Mouse (Mus musculus) lung, postnatal 0 days (tissue): ENCODE measurements at regions not wholly inside any gene's neighbourhood (a gene's known extent, or its start where the extent isn't known, plus 50 kb on each side); places are given as distances from the start of the nearest gene placed in this dataset.

Experiments
- ATAC-seq: fragments of 200-750 bp; cut with Nextera tagmentation; 2 replicates; pipeline ENCODE4 v1.8.0; 2017; ENCODE audit warnings: moderate library complexity
- DNase-seq: peaks from one replicate; pipeline ENCODE4 v3.0.0-alpha.2; 2016; ENCODE audit warnings: low spot score
- H3K27ac ChIP-seq: fragments of 300-500 bp; sonication (generic); 2 replicates; pipeline ENCODE4 v1.5.1; 2014; ENCODE audit warnings: antibody characterized with exemption, mild to moderate bottlenecking, low read length, mixed read lengths
- H3K27me3 ChIP-seq: fragments of 300-500 bp; sonication (generic); replicated peaks from 2 replicates; pipeline ENCODE4 v1.6.1; 2014; ENCODE audit warnings: low read length, mixed read lengths; ENCODE audit not compliant: insufficient read depth
- H3K36me3 ChIP-seq: fragments of 300-500 bp; sonication (generic); 2 replicates; pipeline ENCODE4 v1.6.1; 2014; ENCODE audit warnings: low read length, mixed read lengths; ENCODE audit not compliant: insufficient read depth
- H3K4me1 ChIP-seq: fragments of 300-500 bp; sonication (generic); 2 replicates; pipeline ENCODE4 v1.6.1; 2014; ENCODE audit warnings: antibody characterized with exemption, low read depth, low read length, mixed read lengths; ENCODE audit not compliant: insufficient read depth
- H3K4me2 ChIP-seq: fragments of 300-500 bp; sonication (generic); replicated peaks from 2 replicates; pipeline ENCODE4 v1.6.1; 2014; ENCODE audit warnings: low read depth, mild to moderate bottlenecking, low read length, moderate library complexity, mixed read lengths
- H3K4me3 ChIP-seq: fragments of 300-500 bp; sonication (generic); 2 replicates; pipeline ENCODE4 v1.5.1; 2014; ENCODE audit warnings: low read depth, low read length
- H3K9ac ChIP-seq: fragments of 300-500 bp; sonication (generic); replicated peaks from 2 replicates; pipeline ENCODE4 v1.6.1; 2014; ENCODE audit warnings: low read depth, mild to moderate bottlenecking
- H3K9me3 ChIP-seq: fragments of 300-500 bp; sonication (generic); 2 replicates; pipeline ENCODE4 v1.6.1; 2016; ENCODE audit warnings: low read length, mixed read lengths
- CTCF ChIP-seq: IDR thresholded peaks from 2 replicates; pipeline ENCODE4 v1.5.1; 2016; ENCODE audit warnings: antibody characterized with exemption, mild to moderate bottlenecking
- EP300 ChIP-seq: IDR thresholded peaks from 2 replicates; pipeline ENCODE4 v1.6.1; 2016; ENCODE audit warnings: antibody characterized with exemption, mild to moderate bottlenecking, control low read depth
- WGBS: fragments of 180-500 bp; shearing (Covaris S2); extraction: QIAGEN DNeasy Blood & Tissue Kit; methylation state at CpG from one replicate; pipeline ENCODE4 v1.1.7; 2014; 5-methylcytosine and 5-hydroxymethylcytosine counted together

DNA sequence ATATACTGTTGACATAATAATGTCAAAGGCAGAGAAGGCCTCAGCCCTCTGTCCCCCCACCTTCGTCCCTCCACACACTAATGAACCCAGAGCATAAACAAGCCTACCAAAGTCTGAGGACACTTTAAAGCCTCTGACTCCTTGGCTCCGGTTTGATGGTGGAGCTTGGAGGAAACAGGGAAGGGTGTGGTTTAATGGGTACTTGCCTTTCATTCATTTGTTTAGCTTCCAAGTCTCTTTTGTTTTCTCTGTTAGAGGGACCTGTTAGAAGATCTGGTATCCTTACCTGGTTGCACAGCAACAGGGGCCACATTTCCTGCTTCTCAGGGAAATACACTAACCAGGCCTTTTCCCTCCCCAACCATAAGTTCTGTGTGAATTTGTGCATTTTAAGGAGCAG is 168.9 kb upstream of the Etaa1 start:
- no peaks in the 10 kb centered on the region for H3K9me3 ChIP-seq
- no peak for TF ChIP-seq CTCF
- TF ChIP-seq EP300, result no peak
- no peaks in the 10 kb centered on the region for H3K4me1 ChIP-seq
- H3K27me3 ChIP-seq, result no peaks in the 10 kb centered on the region
- no peak overlapping the region for H3K27ac ChIP-seq
- H3K4me3 ChIP-seq, result no peak overlapping the region
- DNase-seq, result no peak
- WGBS, result 34% methylated on average over 2 of the region's 2 CpGs
- H3K36me3 ChIP-seq, result no peaks in the 10 kb centered on the region
- ATAC-seq, result no peak
- no peak overlapping the region for H3K9ac ChIP-seq
- no peak overlapping the region for H3K4me2 ChIP-seq

DNA sequence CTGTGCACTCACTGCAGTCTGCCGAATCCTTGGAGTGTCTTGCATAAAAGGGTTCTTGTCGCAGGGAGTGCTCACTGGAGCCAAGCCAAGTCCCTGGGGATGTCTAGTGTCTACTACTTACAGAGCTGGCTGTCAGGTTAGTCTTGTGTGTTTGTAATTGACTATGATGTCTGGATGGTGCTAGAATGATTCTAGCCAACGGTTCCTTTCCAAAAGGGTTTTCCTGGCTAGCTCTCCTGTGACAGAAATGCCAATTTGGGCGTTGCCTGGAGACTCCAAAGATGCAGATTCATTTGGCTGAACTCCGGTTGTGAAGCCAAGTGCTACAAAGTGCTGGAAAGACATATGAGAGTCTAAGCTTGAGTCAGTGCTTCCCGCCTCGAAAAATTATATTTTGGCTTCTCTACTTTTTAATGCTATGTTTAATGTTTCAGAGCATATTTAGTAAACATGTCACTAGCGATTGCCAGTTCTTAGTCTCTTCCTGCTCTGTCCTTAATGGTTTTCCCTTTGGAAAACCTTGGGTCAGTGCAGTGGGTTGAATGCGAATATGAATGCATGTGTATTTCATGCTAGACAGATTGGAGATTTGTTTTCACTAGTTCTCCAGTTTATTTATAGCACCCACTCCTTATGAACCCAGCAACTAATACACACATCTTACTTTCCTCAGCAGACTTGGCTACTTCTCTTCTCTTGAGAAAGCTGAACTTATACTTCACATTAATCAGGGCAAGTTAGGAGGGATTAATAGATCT is 162.2 kb upstream of the Etaa1 start:
- no peaks in the 10 kb centered on the region for H3K4me1 ChIP-seq
- no peak overlapping the region for H3K27ac ChIP-seq
- H3K4me3 ChIP-seq, result no peak overlapping the region
- H3K36me3 ChIP-seq, result no peaks in the 10 kb centered on the region
- TF ChIP-seq CTCF (no peak), EP300 (no peak)
- H3K9ac ChIP-seq, result no peak overlapping the region
- 48% methylated on average over 9 of the region's 9 CpGs for WGBS
- no peaks in the 10 kb centered on the region for H3K27me3 ChIP-seq
- DNase-seq (peak; percentile 22), ATAC-seq (peak; percentile 62)
- H3K9me3 ChIP-seq, result no peaks in the 10 kb centered on the region
- H3K4me2 ChIP-seq, result no peak overlapping the region

DNA sequence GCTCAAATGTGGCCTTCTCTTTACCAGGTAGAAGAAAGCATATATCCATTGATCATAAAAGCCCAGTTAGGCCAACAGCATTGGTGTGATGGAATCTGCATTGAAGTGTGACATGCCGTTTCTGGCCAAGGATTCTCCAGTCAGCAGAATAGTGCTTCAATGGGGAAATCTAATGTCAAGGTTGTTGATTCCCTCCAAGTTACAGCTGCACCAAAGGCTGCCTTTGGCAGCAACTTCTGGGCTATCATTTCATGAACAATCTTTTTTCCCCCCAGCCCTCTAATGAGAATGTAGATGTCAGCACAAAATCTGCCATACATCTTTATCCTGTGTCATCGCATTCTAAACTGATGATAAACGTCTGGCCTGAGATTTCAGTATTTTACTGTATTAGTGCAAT is 149.2 kb upstream of the Etaa1 start:
- H3K9me3 ChIP-seq, result no peaks in the 10 kb centered on the region
- no peaks in the 10 kb centered on the region; the same call in 1 of the 2 replicates for H3K27me3 ChIP-seq
- no peaks in the 10 kb centered on the region for H3K36me3 ChIP-seq
- ATAC-seq (no peak), DNase-seq (no peak)
- no peaks in the 10 kb centered on the region for H3K4me1 ChIP-seq
- TF ChIP-seq CTCF (no peak), EP300 (no peak)
- no peak overlapping the region for H3K4me3 ChIP-seq
- WGBS, result 74% methylated on average over 3 of the region's 3 CpGs
- no peak overlapping the region for H3K27ac ChIP-seq
- no peak overlapping the region for H3K4me2 ChIP-seq
- no peak overlapping the region for H3K9ac ChIP-seq

DNA sequence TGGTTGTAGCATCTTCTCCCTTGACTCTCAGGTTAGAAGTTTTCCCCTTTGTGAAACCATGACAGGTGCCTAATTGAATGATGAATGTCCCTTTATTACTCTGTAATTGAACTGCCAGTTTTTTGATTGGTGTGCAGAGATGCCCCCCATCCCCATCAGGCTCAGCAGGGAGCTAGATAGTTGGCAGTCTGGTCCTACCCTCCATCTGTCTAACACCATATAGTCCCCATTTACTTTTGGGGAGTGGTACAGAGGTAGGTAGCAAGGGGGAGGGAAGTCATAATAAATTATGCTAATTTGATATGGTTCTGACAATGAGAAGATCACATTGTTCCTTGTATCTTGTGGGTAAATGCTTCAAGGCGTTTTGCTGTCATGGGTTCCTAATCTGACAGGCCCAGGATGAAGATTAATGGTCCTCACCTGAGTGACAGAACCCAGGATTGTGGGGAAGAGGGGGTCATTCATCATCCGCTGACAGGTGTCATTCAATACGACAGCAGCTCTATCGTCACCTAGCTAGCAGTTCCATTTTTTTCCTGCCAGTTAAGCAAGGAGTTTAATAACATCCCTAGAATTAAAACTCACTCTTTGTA is 122.3 kb upstream of the Etaa1 start:
- H3K4me3 ChIP-seq, result no peak overlapping the region
- ATAC-seq (no peak), DNase-seq (no peak)
- H3K27me3 ChIP-seq, result no peaks in the 10 kb centered on the region
- H3K36me3 ChIP-seq, result no peaks in the 10 kb centered on the region
- H3K9me3 ChIP-seq, result no peaks in the 10 kb centered on the region
- no peak overlapping the region for H3K9ac ChIP-seq
- no peak overlapping the region for H3K27ac ChIP-seq
- TF ChIP-seq CTCF, result no peak
- TF ChIP-seq EP300, result no peak
- WGBS, result 74% methylated on average over 4 of the region's 4 CpGs
- no peak overlapping the region for H3K4me2 ChIP-seq
- H3K4me1 ChIP-seq, result no peaks in the 10 kb centered on the region

DNA sequence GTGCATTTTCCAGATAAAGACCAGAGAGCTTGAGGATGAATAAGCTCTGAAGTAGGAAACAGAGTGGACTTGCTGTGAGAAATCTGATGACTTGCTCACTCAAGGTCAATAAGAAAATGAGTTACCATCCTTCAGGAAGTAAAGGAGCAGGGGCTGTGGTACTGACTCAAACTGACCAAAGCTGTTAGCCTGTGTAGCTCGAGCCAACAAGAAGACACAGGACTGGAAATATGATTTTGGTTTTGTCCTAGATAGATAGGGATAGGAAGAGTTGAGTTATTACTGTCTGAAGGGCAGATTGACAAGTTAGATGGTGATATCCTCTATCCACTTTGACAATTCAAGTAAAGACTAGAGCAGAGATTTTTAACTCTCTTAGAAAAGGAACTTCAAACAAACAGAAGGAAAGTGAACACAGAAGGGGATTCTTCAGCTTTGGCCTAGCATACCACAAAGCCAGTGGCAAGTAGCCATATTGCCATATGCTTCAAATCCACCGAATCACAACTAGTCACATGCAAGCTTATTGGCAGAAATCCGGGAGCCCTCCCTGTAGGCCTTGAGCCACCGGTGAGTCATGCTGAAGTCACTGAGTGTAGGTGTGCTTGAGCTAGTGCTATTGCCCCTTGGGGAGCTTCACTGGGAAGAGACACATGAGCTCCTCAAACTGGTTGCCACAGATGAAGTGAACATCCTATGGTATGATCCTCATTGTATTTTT is 117.1 kb upstream of the Etaa1 start:
- no peaks in the 10 kb centered on the region for H3K9me3 ChIP-seq
- ATAC-seq (peak; percentile 30; the same call in 1 of the 2 replicates), DNase-seq (peak; percentile 17)
- H3K27ac ChIP-seq, result no peak overlapping the region
- TF ChIP-seq EP300, result no peak
- TF ChIP-seq CTCF, result no peak
- no peak overlapping the region for H3K4me3 ChIP-seq
- no peaks in the 10 kb centered on the region for H3K4me1 ChIP-seq
- H3K9ac ChIP-seq, result no peak overlapping the region
- H3K27me3 ChIP-seq, result no peaks in the 10 kb centered on the region
- H3K36me3 ChIP-seq, result no peaks in the 10 kb centered on the region
- H3K4me2 ChIP-seq, result no peak overlapping the region
- 71% methylated on average over 4 of the region's 4 CpGs for WGBS

DNA sequence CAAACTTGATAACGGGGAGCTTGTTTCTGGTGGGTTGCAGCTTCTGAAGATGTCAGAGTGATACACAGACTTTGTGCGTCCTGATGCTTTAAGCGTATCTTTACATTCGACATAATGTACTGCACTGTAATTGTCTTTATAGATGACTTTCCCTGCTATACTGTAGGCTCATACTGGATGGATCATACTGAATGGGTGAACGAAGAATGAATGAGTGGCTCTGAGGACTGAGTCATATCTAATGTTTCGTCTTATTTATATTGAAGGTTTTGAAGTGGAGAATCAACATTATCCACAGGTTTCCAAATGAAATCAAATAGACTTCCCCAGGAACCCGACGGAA is 116.3 kb upstream of the Etaa1 start:
- Histone ChIP-seq H3K27me3 (no peaks in the 10 kb centered on the region), H3K9me3 (no peaks in the 10 kb centered on the region), H3K36me3 (no peaks in the 10 kb centered on the region), H3K27ac (no peak overlapping the region), H3K4me2 (no peak overlapping the region), H3K4me3 (no peak overlapping the region), H3K4me1 (no peaks in the 10 kb centered on the region), H3K9ac (no peak overlapping the region)
- ATAC-seq (no peak), DNase-seq (no peak)
- WGBS, result 31% methylated on average over 8 of the region's 8 CpGs
- TF ChIP-seq EP300 (no peak), CTCF (no peak)
